ENCODE assay signal across 16 mouse cellular contexts in genomic region chr19:41323125-41323524, GRCm38 (mm10).
"Had no signal": no experiment of that assay in that cellular context is flagged by ENCODE, and none has a peak within 500 bp of the region (broad histone marks: within the 10 kb centered on the region; RNA-seq: fewer than 3 reads in every experiment).

No protein-coding gene starts in this region.

- ATAC-seq: inflammation-experienced regulatory T-cells, adult 6 months; intestine, postnatal 0 days; midbrain, embryonic 16.5 days had no signal

- H3K4me3 ChIP-seq: left cerebral cortex, adult 2 months; limb, embryonic 10.5 days; liver, embryonic 15.5 days; megakaryocyte, embryonic 14.5 days; neural tube, embryonic 13.5 days had no signal

- H3K4me1 ChIP-seq: limb, embryonic 10.5 days; liver, embryonic 15.5 days; neural tube, embryonic 13.5 days had no signal

- H3K36me3 ChIP-seq: limb, embryonic 10.5 days; neural tube, embryonic 13.5 days had no signal

- H3K9ac ChIP-seq: liver, embryonic 15.5 days; lung, embryonic 14.5 days; neural tube, embryonic 13.5 days had no signal

- H3K27me3 ChIP-seq: liver, embryonic 15.5 days; megakaryocyte, embryonic 14.5 days; neural tube, embryonic 13.5 days had no signal

- H3K27ac ChIP-seq: left cerebral cortex, adult 2 months; limb, embryonic 10.5 days; liver, embryonic 15.5 days; neural tube, embryonic 13.5 days had no signal

- H3K9me3 ChIP-seq: limb, embryonic 10.5 days; liver, embryonic 15.5 days; megakaryocyte, embryonic 14.5 days; neural tube, embryonic 13.5 days had no signal

- H3K4me2 ChIP-seq: liver, embryonic 11.5 days; liver, embryonic 15.5 days; lung, embryonic 14.5 days; midbrain, embryonic 11.5 days; neural tube, embryonic 13.5 days had no signal

- DNase-seq: kidney, postnatal 10 days; kidney, postnatal 4 days; lung, embryonic 14.5 days; right cerebral cortex, adult 18-20 months; right cerebral cortex, postnatal 25 days; thymus, postnatal 4 days had no signal
